Mouse (Mus musculus) MEL (cell line): ENCODE data around the gene Serpinb9.
A peak's percentile ranks its signal among the peaks of the same experiment; 100 is the strongest.

Experiments
- CTCF ChIP-seq, 3 experiments: IDR thresholded peaks in 2 of 3; conservative IDR thresholded peaks in 1 of 3; 2 replicates each; pipeline ENCODE4 v1.5.1; 2011 to 2012; ENCODE audit warnings: low read length in 3 of 3, low read depth in 2 of 3, mild to moderate bottlenecking in 2 of 3, improper control_type of control experiment in 1 of 3, inconsistent platforms in 1 of 3, mixed read lengths in 1 of 3, moderate library complexity in 1 of 3; ENCODE audit not compliant: control insufficient read depth in 1 of 3, insufficient read depth in 1 of 3, poor library complexity in 1 of 3, severe bottlenecking in 1 of 3
- GABPA ChIP-seq: IDR thresholded peaks from 2 replicates; pipeline ENCODE4 v1.6.1; 2012; ENCODE audit warnings: low read depth, mild to moderate bottlenecking, inconsistent platforms, low read length, improper control_type of control experiment, moderate library complexity
- GATA1 ChIP-seq: IDR thresholded peaks from 2 replicates; pipeline ENCODE4 v1.6.1; 2011; ENCODE audit warnings: low read depth, low read length, improper control_type of control experiment
- POLR2A ChIP-seq, 2 experiments: IDR thresholded peaks; 2 replicates each; pipeline ENCODE4 v1.6.1; 2011 to 2012; ENCODE audit warnings: low read length in 2 of 2, mild to moderate bottlenecking in 2 of 2, control low read depth in 1 of 2, improper control_type of control experiment in 1 of 2, low read depth in 1 of 2, moderate library complexity in 1 of 2; ENCODE audit not compliant: control insufficient read depth in 1 of 2, insufficient read depth in 1 of 2, poor library complexity in 1 of 2
- TCF12 ChIP-seq: IDR thresholded peaks from 2 replicates; pipeline ENCODE4 v1.6.1; 2014; ENCODE audit warnings: low read depth, mild to moderate bottlenecking, inconsistent platforms, low read length, improper control_type of control experiment, moderate library complexity
- ZNF384 ChIP-seq: IDR thresholded peaks from 2 replicates; pipeline ENCODE4 v1.6.1; 2012; ENCODE audit warnings: low read depth, mild to moderate bottlenecking, inconsistent platforms, low read length, improper control_type of control experiment

GRCm38 (mm10) chr13:33004414-33005105 is 1.5 kb downstream of the Serpinb9 start:
- TF ChIP-seq GATA1 (no peak), POLR2A (IDR thresholded peaks at IDR 0.05; ENCODE audit: control insufficient read depth in 1 of 2, insufficient read depth in 1 of 2, low read depth in 1 of 2, low read length in 2 of 2, poor library complexity in 1 of 2) (0 out of 4 replicates have a peak, but pooled peaks of 1 of the 2 experiments have one; percentile 49), CTCF (IDR thresholded peaks at IDR 0.05 in 2 of 3, conservative IDR thresholded peaks at IDR 0.05 in 1 of 3; ENCODE audit: control insufficient read depth in 1 of 3, insufficient read depth in 1 of 3, low read depth in 2 of 3, low read length in 3 of 3, poor library complexity in 1 of 3, severe bottlenecking in 1 of 3) (peak; percentile 75 to 83 (median 82)), GABPA (no peak), TCF12 (0 out of 2 replicates have a peak, but pooled peaks have one; percentile 27), ZNF384 (no peak)
